Mouse (Mus musculus): ENCODE results near the gene Abcb6.

Abcb6 gene

DNA sequence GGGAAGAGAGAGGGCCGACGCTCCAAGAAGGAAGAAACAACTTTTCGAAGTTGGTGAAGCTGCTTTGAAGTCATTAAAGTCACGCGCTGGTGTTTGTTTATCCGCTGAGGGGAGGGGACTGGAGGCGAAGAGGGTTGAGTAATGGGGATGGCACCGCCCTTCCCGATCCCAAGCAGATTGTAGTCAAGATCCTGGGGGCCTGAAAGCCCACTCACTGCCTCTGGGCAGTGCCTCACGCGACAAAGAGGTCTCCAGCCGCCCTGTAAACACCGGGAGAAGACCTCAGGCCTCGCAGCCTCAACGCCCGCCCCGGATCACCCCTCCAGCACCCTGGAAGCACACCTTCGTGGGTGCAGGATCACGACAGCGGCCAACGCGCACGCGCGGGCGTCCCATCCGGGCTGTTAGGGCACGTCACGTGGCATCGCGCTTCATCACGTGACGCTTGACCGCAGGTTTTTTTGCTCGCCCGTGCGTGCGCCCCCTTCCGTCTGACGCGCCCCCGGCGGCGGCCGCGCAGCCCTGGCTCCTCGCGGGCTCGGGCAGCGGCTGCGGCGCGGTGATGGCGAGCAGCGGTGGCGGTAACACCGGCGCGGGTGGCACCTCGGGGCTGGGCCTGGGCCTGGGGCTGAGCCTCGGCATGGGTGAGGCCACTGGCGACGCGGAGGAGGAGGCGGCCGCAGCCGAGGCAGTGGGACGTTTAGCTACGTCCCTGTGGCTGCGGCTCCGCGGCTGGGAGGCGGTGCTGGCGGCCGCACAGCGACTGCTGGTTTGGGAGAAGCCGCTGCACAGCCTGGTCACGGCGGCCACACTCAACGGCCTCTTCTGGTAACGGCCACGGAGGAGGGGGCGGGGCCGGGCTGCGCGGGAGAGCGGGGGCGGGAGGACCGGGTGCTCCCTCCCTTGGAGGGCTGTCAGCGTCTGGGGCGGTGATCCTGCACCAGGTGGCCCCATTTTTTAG, 37.6 kb downstream of the Abcb6 start, which contains the start of the genes Cnppd1 and Retreg2:
Cnppd1 (minus strand) TSS at position 411 of the 961 bp plus-strand sequence.
Retreg2 (plus strand) TSS at position 478 of the 961 bp plus-strand sequence.
- peak; percentile 97 for DNase-seq

DNA sequence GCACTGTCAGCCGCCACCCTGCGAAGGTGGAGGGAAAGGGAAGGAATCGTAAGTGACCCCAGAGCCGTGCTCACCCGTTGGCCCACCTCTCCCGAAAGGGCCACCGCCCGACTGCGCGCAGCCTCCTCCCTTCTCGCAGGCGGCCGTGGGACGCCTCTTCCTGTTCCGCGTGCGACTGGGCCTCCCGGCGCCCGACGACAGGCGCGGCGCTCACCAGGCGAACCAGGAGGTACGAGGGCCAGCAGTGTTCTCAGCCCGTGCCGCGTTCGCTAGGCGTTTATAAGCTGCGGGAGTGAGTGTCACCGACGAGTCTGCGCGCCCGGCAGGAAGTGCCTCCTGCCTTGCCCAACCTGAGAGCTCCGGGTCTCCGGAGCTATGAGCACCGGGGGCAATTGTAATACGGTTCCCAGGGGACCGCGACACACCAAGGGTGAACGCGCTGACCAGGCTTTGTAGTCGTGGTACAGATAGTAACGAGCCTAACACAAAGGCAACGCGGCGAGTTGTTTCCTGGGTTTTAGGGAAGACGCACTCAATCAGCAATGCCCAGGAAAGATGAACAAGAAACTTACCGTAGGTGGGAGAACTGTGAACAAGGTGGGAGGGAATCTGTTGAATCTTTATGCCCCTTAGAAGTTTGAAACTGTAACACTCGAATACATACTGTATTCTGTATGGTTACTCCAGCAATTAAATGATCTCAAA, 38.6 kb downstream of the Abcb6 start:
- DNase-seq: peak; percentile 78

DNA sequence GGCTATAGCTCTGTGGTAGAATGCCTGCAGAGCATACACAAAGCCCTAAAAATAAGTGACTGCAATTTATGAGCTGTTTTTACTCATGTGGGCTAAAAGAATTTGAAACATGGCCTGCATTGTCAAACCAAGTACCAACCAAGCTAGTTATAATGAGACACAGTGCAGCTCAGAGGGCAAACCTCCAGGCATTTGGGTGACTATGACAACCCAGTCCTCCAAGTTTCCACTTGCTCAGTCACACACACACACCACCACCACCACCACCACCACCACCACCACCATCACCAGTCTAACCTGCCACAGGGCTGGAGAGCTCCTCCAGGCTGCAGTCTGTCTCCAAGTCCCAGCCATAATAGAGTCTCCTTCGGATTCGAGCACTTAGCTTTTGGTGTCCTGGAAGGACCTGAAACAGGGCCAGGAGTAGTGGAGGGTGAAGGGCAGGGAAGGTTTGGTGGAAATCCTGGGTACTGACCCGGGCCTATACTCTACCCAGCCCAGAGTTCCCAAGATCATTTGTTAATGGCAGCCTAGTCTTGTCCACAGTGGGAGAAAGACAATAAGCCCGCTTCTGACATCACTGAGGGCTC, 39.5 kb downstream of the Abcb6 start:
- peak; percentile 13 for DNase-seq

DNA sequence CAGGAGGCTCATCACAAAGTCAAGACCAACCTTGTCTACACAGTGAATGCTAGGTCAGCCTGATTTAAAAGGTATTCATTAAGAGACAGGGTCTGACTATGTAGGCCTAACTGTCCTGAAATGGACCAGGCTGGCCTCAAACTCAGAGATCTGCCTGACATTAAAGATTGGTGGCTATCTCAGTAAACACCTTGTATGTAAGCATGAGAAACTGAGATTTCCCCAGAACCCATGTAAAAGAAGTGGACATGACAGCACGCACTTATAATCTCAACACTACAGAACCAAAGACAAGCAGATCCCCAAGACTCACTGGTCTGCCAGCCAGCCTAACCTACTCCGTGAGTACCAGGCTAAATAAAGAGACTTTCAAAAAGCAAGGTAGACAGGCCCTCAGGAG, 41.7 kb downstream of the Abcb6 start:
- no peak for DNase-seq

DNA sequence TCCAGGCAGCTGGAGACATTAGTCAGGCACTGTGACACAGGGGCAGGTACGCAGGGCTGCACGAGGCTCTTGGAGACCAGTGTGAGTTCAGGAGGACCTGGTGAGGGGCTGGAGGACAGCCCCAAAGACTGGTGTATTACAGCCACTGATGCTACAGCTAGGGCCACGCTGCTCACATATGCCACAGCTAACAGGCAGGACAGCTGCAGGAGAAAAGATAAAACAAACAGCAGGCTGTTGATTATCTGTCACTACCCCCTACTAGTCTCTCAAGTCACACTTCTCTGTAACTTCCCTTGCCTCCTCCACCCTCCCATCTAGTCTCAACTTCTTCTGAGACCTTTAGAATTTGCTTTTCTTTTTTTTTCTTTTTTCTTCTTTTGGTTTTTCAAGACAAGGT, 43.5 kb downstream of the Abcb6 start:
- no peak for DNase-seq

DNA sequence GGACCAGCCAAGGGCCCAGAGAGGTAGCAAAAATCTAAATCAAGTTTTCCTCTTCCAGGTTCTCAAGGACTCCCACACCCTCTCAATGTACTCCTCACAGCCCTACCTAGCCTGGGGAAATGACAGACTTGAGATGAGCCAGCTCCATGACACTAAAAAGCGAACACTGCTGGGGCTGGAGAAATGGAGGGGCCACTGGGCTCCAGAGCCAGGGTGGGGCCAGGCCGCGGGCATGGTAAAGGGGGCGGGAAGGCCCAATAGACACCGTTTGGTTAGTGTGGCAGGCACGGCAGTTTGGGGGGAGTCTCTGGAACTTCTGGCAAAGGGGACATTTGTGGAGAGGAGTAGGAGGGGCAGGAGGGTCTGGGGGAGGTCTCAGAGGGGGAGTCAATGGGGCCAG, 43.9 kb downstream of the Abcb6 start:
- DNase-seq: no peak

DNA sequence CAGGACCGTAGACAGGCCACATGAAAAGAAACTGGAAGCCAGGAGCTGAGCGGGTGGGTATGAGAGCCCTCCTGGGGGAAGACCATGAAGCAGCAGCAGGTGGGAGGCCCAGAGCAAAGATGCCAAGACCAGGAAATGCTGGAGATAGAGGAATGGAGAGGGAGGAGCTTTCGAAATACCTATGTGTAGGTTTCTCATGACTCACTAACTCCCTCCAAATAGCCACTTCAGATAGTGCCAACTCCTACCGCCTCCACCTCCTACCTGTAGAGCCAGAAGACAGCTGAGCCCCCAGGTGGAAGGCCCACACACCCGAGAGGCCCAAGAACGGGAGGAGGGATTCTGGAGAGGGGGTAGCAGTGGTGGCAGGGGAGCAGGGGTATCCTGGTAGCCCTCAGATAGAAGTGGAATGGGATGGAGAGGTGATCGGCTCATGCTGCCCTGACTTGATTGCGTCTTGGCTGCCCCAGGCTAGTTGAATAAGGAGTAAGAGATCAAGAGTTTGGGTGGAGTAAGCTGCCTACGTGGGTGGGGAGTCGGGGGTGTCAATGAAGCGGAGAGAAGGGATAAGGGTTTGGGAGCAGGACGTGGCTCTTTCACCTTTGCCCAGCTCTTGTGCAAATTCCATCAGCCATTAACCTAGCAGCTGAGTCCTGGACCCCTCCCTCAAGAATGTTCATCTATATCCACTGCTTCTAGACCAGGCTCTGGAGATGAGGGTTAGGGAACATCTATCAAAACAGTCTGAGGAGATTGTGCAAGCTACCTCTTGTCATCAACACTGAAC, 46.6 kb downstream of the Abcb6 start, which contains the start of gene Slc23a3:
Slc23a3 (minus strand) TSS at position 470 of the 787 bp plus-strand sequence.
- no peak for DNase-seq

DNA sequence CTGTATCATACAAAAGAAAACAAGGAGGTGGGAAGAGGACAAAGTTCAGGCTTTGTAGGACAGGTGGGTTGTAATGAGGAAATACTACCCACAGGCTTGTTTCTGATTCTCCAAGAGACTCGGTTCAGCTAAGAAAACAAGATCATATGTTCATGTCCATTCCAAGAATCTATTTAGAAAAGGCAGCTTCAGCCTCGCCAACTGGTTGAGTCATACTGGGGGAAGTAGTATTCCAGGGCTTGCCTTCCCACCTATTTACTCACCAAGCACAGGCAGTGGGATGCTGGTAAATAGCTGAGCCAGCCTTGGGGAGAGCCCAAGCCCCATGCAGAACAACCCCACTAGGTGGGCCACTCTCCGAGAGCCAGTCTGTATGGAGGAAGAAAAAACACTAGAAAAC, 51.6 kb downstream of the Abcb6 start:
- DNase-seq: no peak

DNA sequence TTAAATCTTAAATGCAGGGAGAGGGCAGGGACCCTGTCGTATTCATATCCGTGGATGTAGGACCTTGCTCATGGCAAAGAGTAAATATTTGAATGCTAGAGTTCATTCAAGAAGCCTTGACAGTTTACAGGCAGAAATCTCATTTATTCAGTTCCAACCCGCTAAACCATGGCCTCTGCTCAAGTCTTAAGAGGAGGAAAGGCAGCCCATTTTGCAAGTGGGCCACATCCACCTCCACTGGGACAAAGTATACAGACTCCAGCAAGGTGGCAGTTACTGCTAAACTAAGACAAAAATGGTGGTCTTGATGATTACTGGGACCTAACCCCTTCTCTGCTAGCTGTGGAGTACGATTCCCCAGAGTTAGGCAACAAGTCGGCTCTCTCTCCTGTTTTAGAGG, 54.8 kb downstream of the Abcb6 start:
- DNase-seq: no peak

DNA sequence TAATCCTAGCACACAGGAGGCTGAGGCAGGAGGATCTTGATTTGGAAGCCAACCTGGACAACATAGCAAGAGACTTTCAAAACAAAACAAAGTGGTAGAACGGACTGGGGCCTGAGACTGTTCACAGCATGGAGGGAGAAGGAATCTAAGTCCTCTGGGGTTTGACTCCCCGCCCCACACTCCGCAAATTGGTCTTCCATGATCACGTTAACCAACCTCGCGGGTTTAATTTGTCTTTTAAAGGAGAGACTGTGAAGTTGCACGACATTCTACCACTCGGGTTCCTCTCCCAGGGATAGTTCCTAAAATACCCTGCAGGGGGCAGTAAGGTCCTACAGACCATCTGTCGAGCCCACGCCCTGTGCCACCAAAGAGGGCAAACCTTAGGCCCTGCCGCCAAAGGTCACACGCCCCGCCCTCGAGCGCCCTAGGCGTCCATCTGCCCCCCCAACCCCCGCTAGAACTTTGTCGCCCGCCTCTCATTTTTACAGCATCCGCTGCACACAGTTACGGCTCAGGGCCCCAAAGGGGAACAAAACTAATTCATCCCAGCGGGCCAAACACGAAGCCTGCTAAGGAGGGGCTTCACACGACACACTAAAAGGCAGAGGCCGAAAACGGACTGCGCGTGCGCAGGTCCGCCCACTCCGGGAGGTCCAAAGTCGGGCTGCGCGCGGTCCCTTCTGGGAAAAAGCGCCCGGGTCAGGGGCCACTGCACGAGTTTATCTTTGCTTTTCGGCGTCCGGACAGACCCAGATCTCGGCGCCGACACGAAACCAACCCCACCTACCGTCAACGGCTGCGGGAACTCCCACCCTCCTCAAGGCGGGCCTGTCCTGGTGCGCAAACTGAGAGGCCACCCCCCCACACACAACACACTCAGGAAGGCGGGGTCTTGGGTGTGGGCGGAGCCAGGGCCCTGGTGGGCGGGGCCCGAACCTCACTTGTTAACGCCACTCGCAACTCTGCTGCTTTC, 55.6 kb downstream of the Abcb6 start, which contains the start of gene Nhej1:
Nhej1 (minus strand) TSS at position 855 of the 976 bp plus-strand sequence.
- peak; percentile 97 for DNase-seq

DNA sequence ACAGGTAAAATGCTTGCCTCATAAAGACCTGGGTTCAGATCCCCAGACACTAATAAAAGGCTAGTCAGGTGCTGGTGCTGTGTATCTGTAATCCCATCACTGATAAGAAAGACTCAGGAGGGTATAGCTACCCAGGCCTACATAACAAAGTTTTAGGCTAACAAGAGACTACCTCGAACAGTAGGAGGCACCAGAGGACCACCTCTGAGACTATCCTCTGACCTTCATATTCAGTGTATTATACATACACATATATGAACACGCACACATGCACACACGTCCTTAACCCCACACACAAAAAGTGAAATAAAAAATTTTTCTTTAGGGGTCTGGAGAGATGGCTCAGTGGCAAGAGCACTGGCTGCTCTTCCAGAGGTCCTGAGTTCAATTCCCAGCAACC, 58.0 kb downstream of the Abcb6 start:
- peak; percentile 57 for DNase-seq

Measured in thymus, postnatal 25 days (tissue).